Mouse (Mus musculus) MEL (cell line): ENCODE results near the gene Ezh1.

Source experiments
- CTCF ChIP-seq, 3 experiments: IDR thresholded peaks in 2 of 3; conservative IDR thresholded peaks in 1 of 3; 2 replicates each; pipeline ENCODE4 v1.5.1; 2011 to 2012; ENCODE audit warnings: low read length in 3 of 3, low read depth in 2 of 3, mild to moderate bottlenecking in 2 of 3, improper control_type of control experiment in 1 of 3, inconsistent platforms in 1 of 3, mixed read lengths in 1 of 3, moderate library complexity in 1 of 3; ENCODE audit not compliant: control insufficient read depth in 1 of 3, insufficient read depth in 1 of 3, poor library complexity in 1 of 3, severe bottlenecking in 1 of 3
- GATA1 ChIP-seq: IDR thresholded peaks from 2 replicates; pipeline ENCODE4 v1.6.1; 2011; ENCODE audit warnings: low read depth, low read length, improper control_type of control experiment
- POLR2A ChIP-seq, 2 experiments: IDR thresholded peaks; 2 replicates each; pipeline ENCODE4 v1.6.1; 2011 to 2012; ENCODE audit warnings: low read length in 2 of 2, mild to moderate bottlenecking in 2 of 2, control low read depth in 1 of 2, improper control_type of control experiment in 1 of 2, low read depth in 1 of 2, moderate library complexity in 1 of 2; ENCODE audit not compliant: control insufficient read depth in 1 of 2, insufficient read depth in 1 of 2, poor library complexity in 1 of 2
- POLR2AphosphoS2 ChIP-seq: IDR thresholded peaks from 2 replicates; pipeline ENCODE4 v1.6.1; 2011; ENCODE audit warnings: low read length, improper control_type of control experiment
- RCOR1 ChIP-seq: IDR thresholded peaks from 2 replicates; pipeline ENCODE4 v1.6.1; 2012; ENCODE audit warnings: low read depth, mild to moderate bottlenecking, inconsistent platforms, low read length, improper control_type of control experiment
- UBTF ChIP-seq: IDR thresholded peaks from 2 replicates; pipeline ENCODE4 v1.6.1; 2012; ENCODE audit warnings: low read depth, mild to moderate bottlenecking, inconsistent platforms, low read length, improper control_type of control experiment, moderate library complexity, borderline replicate concordance; ENCODE audit not compliant: insufficient read depth
- ZC3H11A ChIP-seq: IDR thresholded peaks from 2 replicates; pipeline ENCODE4 v1.6.1; 2012; ENCODE audit warnings: low read depth, mild to moderate bottlenecking, inconsistent platforms, low read length, improper control_type of control experiment
- ZMIZ1 ChIP-seq: IDR thresholded peaks from 2 replicates; pipeline ENCODE4 v1.6.1; 2012; ENCODE audit warnings: low read depth, mild to moderate bottlenecking, inconsistent platforms, low read length, improper control_type of control experiment, moderate library complexity

DNA sequence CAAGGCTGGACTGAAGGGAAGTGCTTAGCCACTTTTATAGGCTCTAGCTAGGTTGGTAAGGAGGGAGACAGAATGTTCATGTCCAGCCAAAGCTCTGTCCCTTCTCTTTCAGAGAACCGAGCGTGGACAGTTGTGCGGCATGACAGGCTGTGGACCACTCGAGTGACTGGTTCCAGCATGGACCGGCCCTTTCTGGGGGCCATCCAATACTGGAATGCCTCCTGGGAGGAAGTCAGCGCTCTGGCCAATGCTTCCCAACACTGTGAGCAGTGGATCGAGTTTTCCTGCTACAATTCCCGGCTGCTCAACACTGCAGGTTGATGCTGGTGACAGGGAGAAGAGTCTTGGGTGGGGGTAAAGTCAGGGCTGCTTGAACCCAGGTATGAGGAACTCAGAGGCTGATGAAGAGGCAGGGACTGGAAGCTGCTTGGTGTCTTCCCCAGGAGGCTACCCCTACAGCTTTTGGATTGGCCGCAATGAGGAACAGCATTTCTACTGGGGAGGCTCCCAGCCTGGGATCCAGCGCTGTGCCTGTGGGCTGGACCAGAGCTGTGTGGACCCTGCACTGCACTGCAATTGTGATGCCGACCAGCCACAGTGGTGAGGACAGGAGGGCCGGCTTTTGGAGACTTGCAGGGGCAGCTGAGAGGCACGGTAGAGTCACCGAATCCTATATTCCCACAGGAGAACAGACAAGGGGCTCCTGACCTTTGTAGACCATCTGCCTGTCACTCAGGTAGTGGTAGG, 43.3 kb downstream of the Ezh1 start:
- TF ChIP-seq GATA1 (no peak), CTCF (IDR thresholded peaks at IDR 0.05 in 2 of 3, conservative IDR thresholded peaks at IDR 0.05 in 1 of 3; ENCODE audit: control insufficient read depth in 1 of 3, insufficient read depth in 1 of 3, low read depth in 2 of 3, low read length in 3 of 3, poor library complexity in 1 of 3, severe bottlenecking in 1 of 3) (no peak), ZC3H11A (no peak), RCOR1 (no peak), UBTF (no peak), ZMIZ1 (no peak), POLR2A (IDR thresholded peaks at IDR 0.05; ENCODE audit: control insufficient read depth in 1 of 2, insufficient read depth in 1 of 2, low read depth in 1 of 2, low read length in 2 of 2, poor library complexity in 1 of 2) (no peak), POLR2AphosphoS2 (no peak)
